Mouse (Mus musculus) CH12.LX (cell line): Measurements from ENCODE around the gene Sept5.

Source experiments
- CTCF ChIP-seq, 2 experiments: IDR thresholded peaks in 1 of 2; conservative IDR thresholded peaks in 1 of 2; 2 replicates each; pipeline ENCODE4 v1.5.1; 2011 to 2012; ENCODE audit warnings: low read depth in 2 of 2, low read length in 2 of 2, improper control_type of control experiment in 1 of 2, inconsistent platforms in 1 of 2, mild to moderate bottlenecking in 1 of 2, moderate library complexity in 1 of 2
- MAX ChIP-seq: IDR thresholded peaks from 2 replicates; pipeline ENCODE4 v1.6.1; 2011; ENCODE audit warnings: low read length, improper control_type of control experiment
- MAZ ChIP-seq: IDR thresholded peaks from 2 replicates; pipeline ENCODE4 v1.6.1; 2012; ENCODE audit warnings: low read depth, mild to moderate bottlenecking, inconsistent platforms, low read length, improper control_type of control experiment, moderate library complexity
- NRF1 ChIP-seq: IDR thresholded peaks from 2 replicates; pipeline ENCODE4 v1.6.1; 2014; ENCODE audit warnings: low read depth, mild to moderate bottlenecking, inconsistent platforms, low read length, improper control_type of control experiment, moderate library complexity
- POLR2A ChIP-seq: IDR thresholded peaks from 2 replicates; pipeline ENCODE4 v1.6.1; 2011; ENCODE audit warnings: low read depth, mild to moderate bottlenecking, improper control_type of control experiment, low read length
- POLR2AphosphoS2 ChIP-seq: IDR thresholded peaks from 2 replicates; pipeline ENCODE4 v1.6.1; 2011; ENCODE audit warnings: low read depth, low read length, improper control_type of control experiment
- TCF12 ChIP-seq: IDR thresholded peaks from 2 replicates; pipeline ENCODE4 v1.6.1; 2014; ENCODE audit warnings: low read depth, mild to moderate bottlenecking, inconsistent platforms, low read length, improper control_type of control experiment
- UBTF ChIP-seq: IDR thresholded peaks from 2 replicates; pipeline ENCODE4 v1.6.1; 2012; ENCODE audit warnings: low read depth, mild to moderate bottlenecking, inconsistent platforms, low read length, improper control_type of control experiment, moderate library complexity

DNA sequence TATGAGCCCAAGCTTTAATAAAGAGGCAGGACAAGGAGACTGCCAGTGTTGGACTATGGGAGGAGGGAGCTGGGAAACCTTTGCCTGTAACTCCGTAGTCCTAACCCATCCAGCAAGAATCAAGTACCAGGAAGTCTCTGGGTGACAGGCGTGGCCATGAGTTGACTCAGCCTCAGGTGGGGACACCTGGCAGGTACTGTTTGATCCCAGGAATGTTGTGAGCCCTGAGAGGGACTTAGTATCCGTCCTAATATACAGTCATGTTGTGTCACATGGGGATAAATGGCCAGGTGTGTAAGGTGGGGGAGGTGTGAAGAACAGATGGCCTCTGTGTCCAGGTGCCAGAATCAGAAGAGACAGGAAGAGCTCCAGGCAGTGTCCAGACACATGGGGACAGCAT is 19.4 kb upstream of the Sept5 start:
- no peak for TF ChIP-seq POLR2AphosphoS2
- no peak for TF ChIP-seq NRF1
- no peak for TF ChIP-seq POLR2A
- TF ChIP-seq MAZ, result no peak
- no peak for TF ChIP-seq MAX
- TF ChIP-seq CTCF (conservative IDR thresholded peaks at IDR 0.05 in 1 of 2, IDR thresholded peaks at IDR 0.05 in 1 of 2; ENCODE audit: low read depth in 2 of 2, low read length in 2 of 2), result no peak
- TF ChIP-seq UBTF, result no peak
- TF ChIP-seq TCF12, result no peak
